Mouse (Mus musculus): ENCODE measurements around the gene Tmem229b.
"Not testable (repeated sequence)": the region's sequence is repeated elsewhere in the genome, so short reads cannot be mapped to it uniquely, and the experiment has no call there.

Tmem229b gene

GRCm38 (mm10) chr12:78947661-78948060, 59.8 kb downstream of the Tmem229b start:
- no peak for DNase-seq (ENCODE audit: low spot score)

- DNase-seq (ENCODE audit: low spot score): no peak
These were observed 60.3 kb downstream of the Tmem229b start for GRCm38 (mm10) chr12:78947161-78947560.

GRCm38 (mm10) chr12:78942931-78943330, 64.5 kb downstream of the Tmem229b start:
- no peak for DNase-seq (ENCODE audit: low spot score)

GRCm38 (mm10) chr12:78940081-78940480, 67.3 kb downstream of the Tmem229b start:
- no peak for DNase-seq (ENCODE audit: low spot score)

GRCm38 (mm10) chr12:78939393-78940037, 67.9 kb downstream of the Tmem229b start:
- DNase-seq (ENCODE audit: low spot score): no peak

- no peak for DNase-seq (ENCODE audit: low spot score)
These were observed 70.9 kb downstream of the Tmem229b start for GRCm38 (mm10) chr12:78936494-78936893.

- DNase-seq (ENCODE audit: low spot score): no peak
These were observed 77.5 kb downstream of the Tmem229b start for GRCm38 (mm10) chr12:78929900-78930299.

- no peak for DNase-seq (ENCODE audit: low spot score)
These were observed 80.1 kb downstream of the Tmem229b start for GRCm38 (mm10) chr12:78927287-78927686.

- no peak for DNase-seq (ENCODE audit: low spot score)
These were observed 83.8 kb downstream of the Tmem229b start for GRCm38 (mm10) chr12:78923539-78924189.

GRCm38 (mm10) chr12:78922977-78923376, 84.5 kb downstream of the Tmem229b start:
- not testable (repeated sequence) for DNase-seq (ENCODE audit: low spot score)

- DNase-seq (ENCODE audit: low spot score): no peak
These were observed 85.4 kb downstream of the Tmem229b start for GRCm38 (mm10) chr12:78922058-78922457.

GRCm38 (mm10) chr12:78921421-78921820, 86.0 kb downstream of the Tmem229b start:
- no peak for DNase-seq (ENCODE audit: low spot score)

- peak; percentile 55 for DNase-seq (ENCODE audit: low spot score)
These were observed 88.2 kb downstream of the Tmem229b start for GRCm38 (mm10) chr12:78919079-78919712.

GRCm38 (mm10) chr12:78918227-78919078, 89.0 kb downstream of the Tmem229b start:
- DNase-seq (ENCODE audit: low spot score): peak; percentile 74

- DNase-seq (ENCODE audit: low spot score): no peak
These were observed 91.1 kb downstream of the Tmem229b start for GRCm38 (mm10) chr12:78916278-78916677.

GRCm38 (mm10) chr12:78915561-78915960, 91.9 kb downstream of the Tmem229b start:
- DNase-seq (ENCODE audit: low spot score): no peak

GRCm38 (mm10) chr12:78914458-78914857, 93.0 kb downstream of the Tmem229b start:
- no peak for DNase-seq (ENCODE audit: low spot score)

Data from ovary, postnatal 14 days (tissue).